Mouse (Mus musculus): Measurements from ENCODE around the gene Klf13.
A peak's percentile ranks its signal among the peaks of the same experiment; 100 is the strongest.

The Klf13 gene

GRCm38 (mm10) chr7:63907778-63908495, 30.8 kb downstream of the Klf13 start:
- no peak for DNase-seq (ENCODE audit: low read depth)

GRCm38 (mm10) chr7:63905642-63906041, 33.1 kb downstream of the Klf13 start:
- DNase-seq (ENCODE audit: low read depth) = no peak

DNA sequence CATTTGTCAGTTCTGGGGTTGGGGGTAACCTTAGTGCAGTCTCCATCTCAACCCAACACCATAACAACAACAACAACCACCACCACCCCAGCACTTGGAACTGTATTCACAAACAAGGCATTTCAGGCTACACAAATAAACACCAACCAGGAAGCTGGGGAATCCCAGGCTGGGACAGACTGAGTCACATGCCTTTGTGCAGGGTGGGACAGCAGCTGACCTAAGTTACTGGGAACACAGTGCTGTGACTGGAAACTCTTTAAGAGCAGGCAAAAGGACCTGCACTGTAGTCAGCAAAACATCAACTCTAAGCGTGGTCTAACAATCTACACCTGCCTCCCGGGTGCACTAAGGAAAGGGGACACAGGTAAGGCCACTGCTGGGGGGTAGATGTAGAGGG, 33.5 kb downstream of the Klf13 start:
- DNase-seq (ENCODE audit: low read depth) = no peak

GRCm38 (mm10) chr7:63903635-63904380, 34.9 kb downstream of the Klf13 start:
- DNase-seq (ENCODE audit: low read depth) = no peak

GRCm38 (mm10) chr7:63902604-63903210, 36.0 kb downstream of the Klf13 start:
- DNase-seq (ENCODE audit: low read depth) = no peak

DNA sequence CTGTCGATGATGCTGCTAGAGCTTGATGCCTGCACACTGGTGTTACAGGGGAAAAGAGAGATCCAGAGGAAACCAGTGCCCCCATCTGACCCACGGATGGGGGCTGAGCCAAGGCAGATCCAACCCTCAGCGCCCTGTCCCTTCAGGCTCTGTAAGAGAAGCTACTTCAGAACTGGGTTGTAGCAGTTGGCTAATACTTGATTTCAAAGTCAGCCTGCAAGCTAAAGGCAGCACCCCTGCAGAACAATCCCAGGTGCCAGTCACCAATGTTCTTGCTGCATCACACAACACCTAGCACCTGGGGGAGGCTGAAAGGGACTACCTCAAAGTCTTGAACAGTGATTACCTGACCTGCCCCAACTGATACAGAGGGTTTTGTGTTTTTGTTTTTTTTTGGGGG, 36.8 kb downstream of the Klf13 start:
- no peak for DNase-seq (ENCODE audit: low read depth)

- no peak for DNase-seq (ENCODE audit: low read depth)
These were observed 37.4 kb downstream of the Klf13 start for GRCm38 (mm10) chr7:63901346-63901745.

DNA sequence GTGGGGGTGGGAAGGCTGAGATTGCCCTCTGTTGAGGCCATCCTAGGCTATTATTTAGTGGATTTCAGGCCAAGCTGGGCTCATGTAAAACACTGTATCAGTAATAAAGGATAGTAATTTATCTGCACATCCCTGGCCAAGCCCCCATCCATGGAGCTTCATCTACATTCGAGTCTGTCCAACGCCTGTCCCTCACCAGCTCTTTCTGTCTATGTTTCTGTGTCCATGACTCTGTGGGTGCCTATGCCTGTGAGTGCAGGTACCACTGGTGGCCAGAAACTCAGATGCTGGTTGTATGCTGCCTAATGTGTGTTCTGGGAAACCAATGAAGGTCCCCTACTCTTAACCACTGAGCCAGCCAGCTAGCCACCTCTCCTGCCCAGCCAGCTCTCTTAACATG, 38.3 kb downstream of the Klf13 start:
- no peak for DNase-seq (ENCODE audit: low read depth)

DNA sequence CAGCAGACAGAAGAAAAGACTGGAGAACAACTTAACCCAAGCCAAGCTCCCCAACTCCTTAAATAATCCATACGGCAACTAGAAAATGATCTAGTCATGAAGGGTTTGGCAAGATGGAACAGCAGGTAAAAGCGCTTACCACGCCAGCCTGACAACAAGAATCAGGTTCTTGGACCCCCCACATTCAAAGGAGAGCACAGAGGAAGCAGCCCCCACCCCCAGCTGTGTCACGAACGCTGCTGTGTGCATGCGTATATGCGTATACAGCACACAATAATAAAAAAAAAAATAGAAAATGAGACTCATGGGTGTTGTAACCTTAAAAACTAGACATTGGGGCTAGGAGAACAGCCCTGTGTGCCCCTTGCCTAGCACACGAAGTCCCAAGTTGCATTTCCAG, 38.8 kb downstream of the Klf13 start:
- DNase-seq (ENCODE audit: low read depth) = no peak

DNA sequence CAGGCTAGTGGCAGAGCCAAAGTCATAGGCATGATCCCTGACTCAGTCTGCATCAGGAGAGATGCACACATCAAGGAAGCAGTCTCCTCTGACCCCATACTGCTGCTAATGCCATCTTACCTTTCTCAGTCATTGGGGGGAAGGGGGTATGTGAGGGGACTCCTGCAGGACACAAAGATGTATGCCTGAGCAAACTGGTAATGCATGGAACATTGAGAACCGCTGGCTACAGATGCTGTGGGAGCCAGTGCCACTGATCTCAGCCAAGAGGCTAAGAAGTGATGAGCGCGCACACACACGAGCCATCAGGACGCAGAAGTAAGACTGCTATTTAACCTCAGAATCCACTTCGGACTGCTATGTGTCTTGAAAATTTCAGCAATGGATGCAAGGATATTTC, 40.5 kb downstream of the Klf13 start:
- no peak for DNase-seq (ENCODE audit: low read depth)

- no peak for DNase-seq (ENCODE audit: low read depth)
These were observed 41.1 kb downstream of the Klf13 start for GRCm38 (mm10) chr7:63897655-63898054.

DNA sequence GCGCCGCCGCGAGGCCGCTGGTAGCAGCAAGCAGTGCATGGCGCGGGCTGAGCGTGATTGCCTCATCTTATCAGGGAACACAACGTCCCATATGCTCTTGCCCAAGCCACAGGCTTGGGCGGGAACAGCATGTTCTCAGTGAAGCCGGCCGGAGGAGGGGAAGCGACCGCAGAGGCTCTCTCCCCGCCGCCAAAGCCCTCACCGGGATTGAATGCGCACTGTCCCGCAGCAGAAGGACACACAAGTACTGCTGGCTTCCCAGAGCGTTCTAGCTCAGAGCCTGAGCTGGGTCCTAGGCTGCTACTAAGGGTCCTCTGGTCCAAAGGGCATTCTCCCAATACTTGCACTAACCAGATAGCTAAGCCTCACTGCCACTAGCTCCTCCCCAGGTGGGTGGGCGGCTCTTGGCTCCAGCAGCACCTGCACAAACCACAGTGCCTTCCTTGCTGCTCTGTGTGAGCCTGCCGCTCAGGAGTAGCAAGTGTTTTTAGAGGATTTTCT, 41.7 kb downstream of the Klf13 start:
- DNase-seq (ENCODE audit: low read depth) = peak; percentile 74

DNA sequence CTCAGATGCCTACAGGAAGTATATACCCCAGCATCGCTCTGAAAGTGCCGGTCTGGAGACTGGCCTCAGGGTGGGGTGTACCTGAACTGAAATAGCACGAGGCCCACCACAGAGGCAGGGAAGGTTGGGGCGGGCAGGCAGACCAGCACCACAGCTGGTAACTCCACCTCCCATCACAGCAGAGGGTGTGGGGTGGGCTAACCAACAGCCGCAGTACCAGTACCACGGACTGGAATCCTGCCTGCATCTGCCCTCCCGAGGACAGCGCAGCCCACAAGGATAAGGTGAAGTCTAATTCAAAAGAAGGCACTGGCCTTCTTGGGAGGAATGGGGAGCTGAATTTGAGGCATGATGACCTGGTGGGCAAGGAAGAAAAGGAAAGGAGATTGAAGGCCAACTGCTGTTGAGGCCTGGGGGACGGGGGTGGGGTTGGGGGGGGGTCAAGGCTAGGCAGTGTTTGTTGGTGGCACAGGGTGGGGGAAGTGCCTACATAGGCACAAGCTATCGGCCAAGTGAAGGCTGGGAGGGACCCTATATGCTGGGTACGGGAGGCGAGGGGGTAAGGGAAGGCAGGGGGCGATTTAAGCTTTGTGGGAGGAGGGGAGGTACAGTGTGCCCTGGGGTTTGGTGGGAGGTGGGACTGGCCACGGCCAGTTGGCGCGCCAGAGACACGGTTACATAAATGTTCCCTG, 42.3 kb downstream of the Klf13 start:
- no peak for DNase-seq (ENCODE audit: low read depth)

DNA sequence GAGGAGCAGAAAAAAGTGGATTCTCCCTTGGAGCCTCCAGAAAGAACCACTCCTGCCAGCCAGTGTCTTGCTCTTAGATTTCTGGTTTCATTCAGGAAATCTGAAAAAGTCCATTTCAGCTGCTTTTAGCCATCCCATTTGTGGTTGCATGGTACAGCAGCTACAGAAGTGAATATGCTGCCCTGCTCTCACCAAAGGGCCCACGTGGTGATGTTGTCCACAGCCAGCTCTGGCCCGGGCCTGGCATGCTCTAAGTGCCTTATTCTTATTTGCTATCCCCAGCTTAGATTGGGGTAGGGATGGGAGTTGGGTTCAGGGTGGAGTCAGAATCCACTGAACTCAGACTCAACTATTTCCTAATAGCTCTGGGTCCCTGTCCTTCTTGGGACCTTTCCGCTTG, 43.5 kb downstream of the Klf13 start:
- no peak for DNase-seq (ENCODE audit: low read depth)

- DNase-seq (ENCODE audit: low read depth) = no peak
These were observed 44.1 kb downstream of the Klf13 start for GRCm38 (mm10) chr7:63894662-63895061.

DNA sequence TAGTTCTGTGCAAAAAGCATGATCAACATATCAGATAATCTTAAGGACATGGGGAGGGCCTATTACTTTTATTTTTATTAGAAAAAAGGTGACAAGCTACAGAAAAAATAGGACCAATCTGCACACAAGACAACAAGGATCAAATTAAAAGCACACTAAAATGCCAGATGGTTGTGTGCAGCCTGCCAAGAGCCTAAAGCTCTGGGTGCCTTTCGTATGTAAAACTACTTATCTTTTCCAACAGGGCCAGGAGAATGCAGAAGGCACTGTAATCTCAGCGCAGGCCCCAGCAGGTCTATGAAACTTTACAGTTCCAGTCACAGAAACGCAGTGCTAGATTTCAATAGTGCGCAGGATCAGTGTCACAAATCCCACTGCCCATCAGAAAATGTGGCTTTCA, 45.0 kb downstream of the Klf13 start:
- no peak for DNase-seq (ENCODE audit: low read depth)

DNA sequence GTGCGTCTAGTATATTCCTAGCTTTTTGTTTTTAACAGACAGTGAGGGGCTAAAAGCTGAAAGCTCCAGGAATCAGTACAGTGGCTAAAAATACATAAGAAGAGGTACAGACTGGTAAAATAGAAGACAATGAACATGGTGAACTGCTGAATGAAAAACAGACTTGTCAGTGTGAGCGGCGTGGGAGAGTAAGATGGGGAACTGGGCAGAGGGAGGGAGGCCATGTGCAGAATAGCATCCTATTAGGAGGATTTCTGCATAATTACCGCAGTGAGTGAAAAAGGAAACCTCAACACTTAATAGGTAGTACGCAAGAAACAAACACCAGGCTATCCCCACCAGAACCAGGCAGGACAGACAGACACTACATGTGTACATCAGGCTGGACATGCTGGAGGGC, 45.5 kb downstream of the Klf13 start:
- DNase-seq (ENCODE audit: low read depth) = peak; percentile 13

GRCm38 (mm10) chr7:63891488-63892075, 47.1 kb downstream of the Klf13 start:
- DNase-seq (ENCODE audit: low read depth) = no peak

DNA sequence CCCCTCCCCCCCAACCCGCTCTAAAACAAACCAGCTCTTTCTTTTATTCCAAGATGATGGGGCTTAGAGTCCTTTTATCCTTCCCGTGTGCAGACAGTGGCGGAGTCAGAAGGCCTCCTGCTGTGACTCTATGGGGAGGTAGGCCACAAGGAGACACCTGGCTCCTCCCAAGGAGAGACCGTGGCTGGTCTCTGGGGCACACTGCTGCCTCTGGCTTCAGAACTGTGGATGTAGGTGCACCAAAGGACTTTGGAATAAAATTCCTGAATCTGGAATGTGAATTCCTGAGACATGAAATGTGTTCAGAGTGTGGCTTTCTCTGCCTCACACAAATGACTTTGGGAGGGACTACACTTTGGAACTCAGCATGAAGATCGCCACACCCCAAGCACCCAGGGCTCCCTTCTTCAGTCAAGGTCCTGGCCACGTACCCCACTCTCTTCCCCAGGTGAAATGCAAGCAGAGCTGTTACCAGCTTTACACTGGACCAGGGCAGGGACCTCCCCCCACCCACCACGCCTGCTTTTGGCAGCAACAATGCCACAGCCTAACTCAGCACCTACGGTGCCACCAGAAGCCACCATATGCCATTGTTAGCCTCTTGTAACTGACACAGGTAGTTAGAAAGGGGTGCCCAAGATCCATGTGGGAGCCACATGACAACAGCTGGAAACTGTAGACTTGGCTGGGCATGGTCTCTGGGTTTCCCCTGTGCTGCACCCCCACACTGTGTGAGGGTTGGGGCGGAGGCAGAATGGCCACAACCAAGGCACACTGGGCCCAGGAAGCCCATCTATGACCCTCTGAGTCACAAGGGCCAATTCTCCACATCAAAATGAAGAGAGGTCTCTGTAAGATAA, 49.4 kb downstream of the Klf13 start:
- DNase-seq (ENCODE audit: low read depth) = no peak

DNA sequence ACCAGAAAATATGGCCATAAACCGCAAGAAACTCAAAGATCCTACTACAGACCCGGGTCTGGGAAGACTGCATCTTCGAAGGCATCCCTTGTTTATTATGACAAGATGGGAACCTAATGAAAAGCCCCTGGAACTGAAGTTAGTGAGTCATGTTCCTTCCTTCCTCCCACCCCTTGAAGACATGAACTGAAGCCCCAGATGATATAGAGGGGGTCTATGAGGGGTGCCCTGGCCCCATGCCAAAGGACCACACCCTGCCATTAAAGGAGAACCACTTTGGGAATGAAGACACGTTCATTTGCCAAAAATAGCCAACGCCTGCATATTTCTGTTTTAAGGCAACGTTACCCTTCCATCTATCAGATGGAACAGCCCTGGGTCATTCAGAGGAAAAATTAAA, 50.0 kb downstream of the Klf13 start:
- DNase-seq (ENCODE audit: low read depth) = no peak

- DNase-seq (ENCODE audit: low read depth) = no peak
These were observed 51.1 kb downstream of the Klf13 start for GRCm38 (mm10) chr7:63887602-63888123.
